Mouse (Mus musculus) thymus, postnatal 4 days (tissue): ENCODE measurements around the gene Slc35a3.

ENCODE experiments used
- DNase-seq: peaks from one replicate; pipeline ENCODE4 v3.0.0; 2021

Slc35a3 gene

DNA sequence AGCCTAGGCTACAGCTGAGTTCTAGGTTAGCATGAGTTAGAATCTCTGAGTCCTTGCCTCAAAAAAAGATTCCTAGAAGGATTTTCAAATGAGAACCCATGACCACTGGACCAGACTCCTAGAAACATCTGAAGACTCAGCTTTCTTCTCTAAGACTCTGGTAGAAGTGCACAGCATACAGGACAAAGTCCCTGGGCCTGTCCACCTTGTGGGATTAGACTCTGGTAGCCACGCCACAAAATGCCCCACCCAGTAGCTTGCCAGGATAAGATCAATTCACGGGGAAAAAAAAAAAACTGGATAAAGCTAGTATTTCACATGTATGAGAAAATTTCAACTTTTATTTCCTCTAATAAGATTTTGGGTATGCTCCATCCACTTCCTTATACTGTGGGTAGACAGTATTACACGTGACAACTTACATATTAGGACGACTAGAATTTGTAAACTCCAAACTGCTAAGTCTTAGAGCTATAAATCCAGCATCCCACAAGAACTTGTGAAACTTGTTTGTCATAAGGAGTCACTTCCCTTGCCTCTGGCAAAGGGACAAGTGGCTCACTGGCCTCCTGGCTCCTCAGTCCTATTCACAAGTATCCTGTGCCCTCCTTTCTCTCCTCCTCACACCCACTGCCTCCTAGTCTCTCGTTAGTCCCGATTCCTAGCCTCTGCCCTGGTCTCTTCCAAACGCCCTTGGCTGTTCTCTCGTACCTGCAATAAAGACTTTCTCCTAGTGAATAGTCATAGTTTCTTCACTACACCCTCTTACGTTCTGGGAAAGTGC is 74.7 kb downstream of the Slc35a3 start:
- DNase-seq = no peak

DNA sequence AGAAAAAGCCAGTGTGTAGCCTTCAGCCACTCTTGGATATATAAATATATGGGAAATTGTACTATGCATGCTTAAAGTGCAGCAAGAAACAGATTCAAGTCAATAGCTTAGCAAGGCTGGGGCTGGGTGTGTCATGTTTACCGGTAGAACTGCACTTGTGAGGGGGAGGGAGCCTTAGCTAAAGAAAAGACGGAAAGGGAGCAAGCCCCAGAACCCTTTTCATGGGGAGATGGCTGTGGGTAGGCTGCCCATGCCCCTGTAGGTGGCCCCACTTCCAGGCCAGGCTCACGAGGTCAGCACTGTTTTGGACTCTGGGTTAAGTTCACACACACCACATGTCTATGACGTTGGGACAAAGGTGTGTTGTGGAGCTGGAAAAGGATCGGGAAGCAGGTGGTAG is 76.8 kb downstream of the Slc35a3 start:
- no peak for DNase-seq

DNA sequence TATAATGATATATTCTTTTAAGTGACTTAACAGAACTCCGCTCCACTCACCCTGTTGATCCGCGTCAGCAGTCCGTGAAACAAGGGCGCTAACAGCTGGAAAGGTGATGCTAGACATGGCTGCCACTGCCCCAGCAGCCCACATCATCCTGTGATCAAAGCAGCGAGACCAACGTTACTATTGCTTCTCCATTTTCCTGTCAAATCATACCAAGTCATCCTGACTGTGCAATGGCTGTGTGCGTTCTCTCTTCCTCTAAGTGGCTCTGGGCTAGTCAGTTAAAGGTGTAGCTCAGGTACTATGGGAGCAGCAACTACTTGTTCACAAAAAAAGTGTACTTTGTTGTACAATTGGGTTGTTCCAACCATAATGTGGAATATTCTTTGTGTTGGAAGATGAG is 77.8 kb downstream of the Slc35a3 start:
- no peak for DNase-seq

- DNase-seq = no peak
These were observed 78.5 kb downstream of the Slc35a3 start for GRCm38 (mm10) chr3:116634091-116634490.

GRCm38 (mm10) chr3:116632971-116633370 is 79.7 kb downstream of the Slc35a3 start:
- DNase-seq = no peak

DNA sequence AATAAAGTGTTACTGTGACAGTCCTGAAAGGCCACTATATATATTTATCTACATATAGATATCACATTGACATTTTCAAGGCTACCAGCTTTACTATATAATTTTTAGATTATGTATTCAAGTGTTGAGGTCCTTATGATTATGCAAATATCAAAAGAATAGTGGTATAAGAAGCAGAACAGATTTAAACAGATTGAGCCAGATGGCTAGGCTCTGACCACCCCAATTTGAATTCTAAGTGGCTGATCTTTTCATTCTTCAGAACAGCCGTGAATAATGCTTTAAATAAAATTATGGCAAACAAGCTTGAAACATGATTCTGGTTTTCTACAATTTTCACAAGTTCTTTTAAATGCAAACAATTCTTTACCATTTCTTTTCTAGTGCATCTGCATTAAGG is 81.2 kb downstream of the Slc35a3 start:
- no peak for DNase-seq

GRCm38 (mm10) chr3:116622641-116623040 is 90.0 kb downstream of the Slc35a3 start:
- DNase-seq = no peak

DNA sequence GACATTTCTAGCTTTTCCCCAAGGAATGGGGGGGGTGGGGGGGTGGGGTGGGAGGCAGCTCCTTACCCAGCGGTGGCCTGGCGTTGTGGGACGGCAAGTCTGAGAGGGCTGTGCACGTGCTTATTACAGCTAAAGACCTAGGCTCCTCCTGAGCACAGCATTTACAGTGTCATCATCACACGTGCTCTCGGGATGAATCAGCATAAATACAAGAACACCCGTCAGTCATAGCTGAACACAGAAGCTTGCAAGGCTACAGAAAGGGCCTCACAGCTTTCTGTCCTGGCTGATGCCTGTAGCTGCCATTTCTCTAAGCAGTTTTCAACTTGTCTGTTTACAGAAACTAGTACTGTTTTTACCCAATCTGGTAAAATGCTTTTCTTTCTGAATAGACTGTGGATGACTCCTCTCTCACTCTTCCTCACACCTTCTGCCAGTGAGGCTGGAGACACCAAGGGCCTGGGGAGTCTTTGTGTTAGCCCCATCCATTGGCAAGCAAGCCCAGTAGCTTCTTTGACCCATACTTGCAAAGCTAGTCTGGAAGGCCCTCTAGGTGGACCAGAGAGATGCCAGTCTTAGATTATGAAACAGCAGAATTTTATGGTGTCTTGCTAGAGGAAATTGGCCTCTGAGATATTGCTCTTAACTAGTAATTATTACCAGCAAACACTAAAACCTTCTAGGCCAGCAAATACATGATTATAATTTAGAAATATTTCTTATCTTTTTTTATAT is 91.8 kb downstream of the Slc35a3 start:
- no peak for DNase-seq
